Mouse (Mus musculus): ENCODE measurements around the gene Smim17.
"Not testable (repeated sequence)": the region's sequence is repeated elsewhere in the genome, so short reads cannot be mapped to it uniquely, and the experiment has no call there.

The Smim17 gene

DNA sequence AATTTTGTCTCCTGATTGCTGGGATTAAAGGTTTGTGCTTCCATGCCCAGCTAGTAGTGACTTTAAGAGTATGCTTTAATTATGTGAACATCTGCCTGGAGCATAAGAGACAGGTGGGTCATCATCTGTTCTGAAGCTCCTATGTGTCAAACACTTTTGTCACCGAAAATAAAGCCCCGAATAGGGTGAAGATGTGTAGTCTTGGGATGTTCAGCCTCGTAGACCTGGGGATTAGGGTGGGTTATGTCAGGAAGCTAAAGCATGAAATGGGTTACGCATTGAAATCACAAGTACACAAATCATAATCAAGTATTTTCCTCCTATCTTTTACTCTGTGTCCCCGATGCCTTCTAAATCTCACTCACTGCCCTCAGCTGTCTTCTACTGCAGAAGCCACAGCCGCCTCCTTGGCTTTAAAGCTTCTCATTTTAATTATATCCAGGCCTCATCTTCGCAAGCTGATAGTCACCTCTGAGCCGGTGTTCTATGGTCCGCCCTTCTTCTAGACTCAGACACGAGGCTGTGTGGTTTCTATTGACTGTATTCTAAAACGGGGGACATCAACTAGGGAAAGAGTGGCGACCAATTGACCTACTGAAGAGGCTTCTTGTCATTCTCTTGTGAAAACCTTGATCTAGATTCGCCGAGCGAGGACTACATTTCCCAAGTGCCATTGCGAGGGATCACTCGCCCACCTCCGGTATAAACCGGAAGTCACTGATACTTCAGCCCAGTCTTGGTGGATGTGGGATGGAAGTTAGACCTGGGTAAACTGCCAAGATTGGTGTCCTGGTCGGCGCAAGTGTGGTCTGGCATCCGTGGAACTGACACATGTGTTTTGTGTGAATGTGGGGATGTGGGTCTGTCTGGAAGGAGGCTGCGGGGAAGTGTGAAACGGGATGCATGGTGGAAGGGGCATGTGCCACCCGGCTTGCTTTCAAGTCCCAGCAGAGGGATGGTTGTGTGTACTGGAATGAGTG is at the start of gene Smim17:
Gene Smim17, plus strand, starts transcription at position 720 of the 980 bp plus-strand sequence.
- DNase-seq (ENCODE audit: low spot score) = peak; percentile 1

DNA sequence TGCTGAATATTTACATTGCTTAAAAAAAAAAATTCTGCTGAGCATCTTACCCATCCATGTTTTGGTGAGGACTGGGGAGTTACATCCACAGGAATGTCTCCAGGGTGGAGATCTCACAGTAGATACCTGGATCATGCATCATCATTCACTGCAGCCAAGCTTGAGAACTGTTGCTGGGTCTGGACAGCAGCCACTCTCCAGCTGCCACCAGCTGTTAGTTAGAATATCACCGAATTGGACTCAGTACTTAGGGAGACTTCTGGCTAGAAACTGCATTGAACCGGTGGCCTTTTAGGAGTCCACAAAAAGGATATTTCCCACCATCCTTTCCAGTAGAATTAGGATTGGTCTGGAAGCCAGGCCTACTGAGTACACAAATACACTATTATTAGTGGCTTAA is 40.4 kb upstream of the Smim17 start:
- no peak for DNase-seq (ENCODE audit: low spot score)

- no peak for DNase-seq (ENCODE audit: low spot score)
Measured at GRCm38 (mm10) chr7:6358937-6359590, 39.5 kb upstream of the Smim17 start.

DNA sequence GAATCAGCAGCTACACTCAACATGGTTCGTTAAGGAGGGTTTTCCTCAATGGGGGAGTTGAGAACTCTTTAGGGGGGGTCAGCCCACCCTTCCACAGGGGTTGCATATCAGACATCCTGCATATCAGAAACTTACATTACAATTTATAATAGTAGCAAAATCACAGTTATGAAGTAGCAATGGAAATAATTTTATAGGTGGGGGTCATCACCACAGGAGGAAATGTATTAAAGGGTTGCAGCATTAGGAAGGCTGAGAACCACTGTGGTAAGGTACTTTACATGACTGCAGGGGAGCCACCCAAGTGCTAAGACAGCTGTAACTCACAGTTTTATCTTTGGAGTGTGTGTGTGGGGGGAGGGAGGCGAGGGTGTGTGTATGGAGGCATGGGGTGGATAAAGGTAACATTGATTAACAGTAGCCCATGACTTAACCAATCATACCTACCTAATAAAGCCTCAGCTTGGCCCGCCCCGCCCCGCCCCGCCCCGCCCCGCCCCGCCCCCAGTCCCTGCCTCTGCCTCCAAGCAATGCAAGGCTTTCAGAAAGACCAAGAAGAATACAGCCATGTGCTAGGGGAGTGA is 37.9 kb upstream of the Smim17 start:
- no peak for DNase-seq (ENCODE audit: low spot score)

GRCm38 (mm10) chr7:6361756-6362155 is 36.8 kb upstream of the Smim17 start:
- DNase-seq (ENCODE audit: low spot score) = no peak

GRCm38 (mm10) chr7:6362268-6363046 is 36.1 kb upstream of the Smim17 start:
- DNase-seq (ENCODE audit: low spot score) = peak; percentile 80

DNA sequence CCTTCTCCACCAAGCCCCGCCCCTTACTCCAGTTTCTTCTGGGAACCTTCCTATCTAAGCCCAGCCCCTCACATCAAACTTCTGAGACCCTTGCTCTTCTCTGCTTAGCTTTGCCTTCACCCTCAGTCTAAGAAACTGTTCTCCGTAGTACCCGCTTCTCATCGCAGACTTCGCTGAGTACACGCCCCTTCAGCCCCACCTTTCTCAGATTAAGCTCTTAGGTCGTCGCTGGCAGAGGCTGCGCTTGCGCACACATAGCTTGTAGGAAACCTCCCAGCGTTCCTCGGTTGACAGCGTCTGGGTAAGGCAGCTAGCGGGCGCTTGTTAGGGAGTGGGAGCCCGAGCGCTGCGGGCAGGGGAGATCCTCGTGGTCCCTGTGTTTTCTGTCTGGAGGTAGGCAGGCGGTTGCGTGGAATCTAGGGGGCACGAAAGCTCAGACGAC is 35.4 kb upstream of the Smim17 start, which contains the start of gene Zfp78:
Gene Zfp78, plus strand, starts transcription at position 234 of the 442 bp plus-strand sequence.
- peak; percentile 65 for DNase-seq (ENCODE audit: low spot score)

- DNase-seq (ENCODE audit: low spot score) = no peak
Measured at GRCm38 (mm10) chr7:6364761-6365160, 33.8 kb upstream of the Smim17 start.

GRCm38 (mm10) chr7:6367185-6367584 is 31.3 kb upstream of the Smim17 start:
- DNase-seq (ENCODE audit: low spot score) = no peak

- not testable (repeated sequence) for DNase-seq (ENCODE audit: low spot score)
Measured at GRCm38 (mm10) chr7:6368146-6368545, 30.4 kb upstream of the Smim17 start.

DNA sequence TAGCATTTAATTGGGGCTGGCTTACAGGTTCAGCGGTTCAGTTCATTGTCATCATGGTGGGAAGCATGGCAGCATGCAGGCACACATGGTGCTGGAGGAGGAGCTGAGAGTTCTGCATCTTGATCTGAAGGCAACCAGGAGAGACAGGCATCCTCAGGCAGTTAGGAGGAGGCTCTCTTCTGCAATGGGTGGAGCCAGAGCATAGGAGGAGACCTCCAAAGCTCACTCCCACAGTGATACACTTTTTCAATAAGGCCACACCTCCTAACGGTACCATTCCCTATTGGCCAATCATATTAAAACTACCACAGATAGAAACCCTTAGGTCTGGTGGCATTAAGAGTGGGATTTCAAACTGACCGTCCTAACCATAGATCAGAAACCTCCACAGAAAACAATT is 29.1 kb upstream of the Smim17 start:
- DNase-seq (ENCODE audit: low spot score) = no peak

GRCm38 (mm10) chr7:6372993-6373392 is 25.5 kb upstream of the Smim17 start:
- no peak for DNase-seq (ENCODE audit: low spot score)

GRCm38 (mm10) chr7:6378441-6378840 is 20.1 kb upstream of the Smim17 start:
- DNase-seq (ENCODE audit: low spot score) = no peak

DNA sequence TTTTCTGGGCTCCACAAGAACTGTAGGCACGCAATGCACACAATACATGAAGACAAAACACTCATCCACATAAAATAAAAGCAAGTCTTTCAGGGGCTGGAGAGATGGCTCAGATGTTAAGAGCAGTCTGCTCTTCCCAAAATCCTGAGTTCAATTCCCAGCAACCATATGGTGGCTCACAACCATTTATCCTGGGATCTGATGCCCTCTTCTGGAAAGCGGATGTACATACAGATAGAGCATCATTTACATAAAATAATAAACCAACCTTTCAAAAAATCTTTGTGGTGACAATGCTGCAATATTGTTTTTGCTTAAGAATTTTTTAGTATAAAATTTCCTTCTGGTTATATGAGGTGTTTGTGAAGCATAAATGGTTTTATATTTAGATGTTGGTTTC is 17.1 kb upstream of the Smim17 start:
- no peak for DNase-seq (ENCODE audit: low spot score)

GRCm38 (mm10) chr7:6383044-6383455 is 15.5 kb upstream of the Smim17 start, which contains the start of gene Zfp28:
TSS of gene Zfp28 (plus strand) at chr7:6383295.
- peak; percentile 81 for DNase-seq (ENCODE audit: low spot score)

DNA sequence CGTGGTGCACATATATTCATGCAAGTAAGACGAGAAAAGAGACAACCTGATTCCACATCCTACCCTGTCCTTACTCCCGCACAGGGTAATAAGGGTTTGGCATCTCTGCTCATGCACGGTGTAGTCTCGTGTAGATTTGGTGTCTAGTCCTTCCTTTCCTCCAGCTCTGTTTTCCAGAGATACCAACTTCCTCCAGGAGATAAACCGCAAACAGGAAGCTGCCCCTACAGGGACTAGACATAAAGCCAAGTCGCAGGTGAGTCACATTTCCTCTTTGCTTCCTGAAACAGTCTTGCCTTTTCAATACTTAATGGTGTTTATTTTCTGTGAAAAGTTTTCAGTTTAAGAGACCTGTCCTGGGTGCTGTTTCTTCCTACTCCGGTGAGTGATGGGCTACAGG is 14.5 kb upstream of the Smim17 start:
- no peak for DNase-seq (ENCODE audit: low spot score)

- no peak for DNase-seq (ENCODE audit: low spot score)
Measured at GRCm38 (mm10) chr7:6386995-6387394, 11.5 kb upstream of the Smim17 start.

DNA sequence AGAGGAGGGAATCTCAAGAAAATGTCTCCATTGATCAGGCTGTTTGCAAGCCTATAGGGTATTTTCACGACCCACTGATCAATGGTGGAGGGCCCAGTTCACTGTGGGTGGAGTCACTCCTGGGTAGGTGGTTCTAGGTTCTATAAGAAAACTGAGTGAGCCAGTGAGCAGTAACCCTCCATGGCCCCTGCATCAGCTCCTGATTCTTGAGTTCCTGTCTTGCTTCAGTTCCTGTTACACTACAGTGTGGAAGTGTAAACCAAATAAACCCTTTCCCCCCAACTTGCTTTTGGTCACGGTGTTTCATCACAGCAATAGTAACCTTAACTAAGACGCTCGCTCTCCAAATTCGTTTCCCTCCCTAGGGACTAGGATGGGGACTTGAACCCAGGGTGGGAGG is 9.5 kb upstream of the Smim17 start:
- DNase-seq (ENCODE audit: low spot score) = no peak

DNA sequence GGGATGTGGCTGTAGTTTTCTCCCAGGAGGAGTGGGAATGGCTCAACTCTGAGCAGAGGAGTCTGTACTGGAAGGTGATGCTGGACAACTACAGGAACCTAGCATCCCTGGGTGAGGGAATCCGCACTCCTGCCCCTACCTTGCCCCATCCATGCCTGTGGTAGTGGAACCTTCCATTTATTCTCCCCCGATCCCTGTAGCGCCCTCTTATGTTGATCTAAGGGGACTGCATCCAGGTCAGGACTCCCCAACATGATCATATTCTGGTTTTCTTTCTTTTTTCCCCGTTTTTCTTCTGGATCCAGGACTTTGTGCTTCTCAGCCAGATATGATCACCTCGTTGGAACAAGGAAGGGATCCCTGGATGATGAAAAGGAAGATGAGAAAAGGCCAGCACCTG is 9.1 kb upstream of the Smim17 start:
- no peak for DNase-seq (ENCODE audit: low spot score)

- peak; percentile 88 for DNase-seq (ENCODE audit: low spot score)
Measured at GRCm38 (mm10) chr7:6410043-6410442, 11.5 kb downstream of the Smim17 start, which contains the start of gene Gm20715. TSS of gene Gm20715 (plus strand) at chr7:6410277.

- DNase-seq (ENCODE audit: low spot score) = no peak
Measured at GRCm38 (mm10) chr7:6414626-6415441, 16.3 kb downstream of the Smim17 start.

Measured in ovary, postnatal 10 days (tissue).